Mouse (Mus musculus) midbrain, embryonic 16.5 days (tissue): Measurements from ENCODE around the gene Vav1. TPM values are rescaled to one million over a fixed set of nuclear protein-coding genes. Genes with fewer than 3 reads are reported as not detected.
"Not testable (repeated sequence)": the region's sequence is repeated elsewhere in the genome, so short reads cannot be mapped to it uniquely, and the experiment has no call there.

Experiments used
- ATAC-seq: fragments of 200-750 bp; cut with Nextera tagmentation; 2 replicates; pipeline ENCODE4 v1.8.0; 2017; ENCODE audit warnings: moderate TSS enrichment
- H3K27ac ChIP-seq: fragments of 300-500 bp; sonication (generic); 2 replicates; pipeline ENCODE4 v1.5.1; 2014; ENCODE audit warnings: mild to moderate bottlenecking, low read length, mixed read lengths
- H3K27me3 ChIP-seq: fragments of 300-500 bp; sonication (generic); 2 replicates; pipeline ENCODE4 v1.6.1; 2014; ENCODE audit warnings: low read depth, low read length, mixed read lengths; ENCODE audit not compliant: control insufficient read depth, insufficient read depth
- H3K36me3 ChIP-seq: fragments of 300-500 bp; sonication (generic); 2 replicates; pipeline ENCODE4 v1.6.1; 2014; ENCODE audit warnings: mild to moderate bottlenecking, low read length, moderate library complexity, mixed read lengths; ENCODE audit not compliant: control insufficient read depth, insufficient read depth
- H3K4me1 ChIP-seq: fragments of 300-500 bp; sonication (generic); 2 replicates; pipeline ENCODE4 v1.6.1; 2014; ENCODE audit warnings: mild to moderate bottlenecking, low read length, mixed read lengths; ENCODE audit not compliant: control insufficient read depth, insufficient read depth
- H3K4me2 ChIP-seq: fragments of 300-500 bp; sonication (generic); 2 replicates; pipeline ENCODE4 v1.6.1; 2014; ENCODE audit warnings: mild to moderate bottlenecking, low read length, mixed read lengths
- H3K4me3 ChIP-seq: fragments of 300-500 bp; sonication (generic); 2 replicates; pipeline ENCODE4 v1.5.1; 2014; ENCODE audit warnings: low read depth, mild to moderate bottlenecking, low read length, moderate library complexity, mixed read lengths
- H3K9ac ChIP-seq: fragments of 300-500 bp; sonication (generic); 2 replicates; pipeline ENCODE4 v1.6.1; 2014; ENCODE audit warnings: low read depth, low read length, mixed read lengths
- H3K9me3 ChIP-seq: fragments of 300-500 bp; sonication (generic); replicated peaks from 2 replicates; pipeline ENCODE4 v1.6.1; 2014; ENCODE audit warnings: mild to moderate bottlenecking, low read length, mixed read lengths; ENCODE audit not compliant: control insufficient read depth, poor library complexity, severe bottlenecking
- WGBS: fragments of 180-500 bp; shearing (Covaris S2); extraction: QIAGEN DNeasy Blood & Tissue Kit; methylation state at CpG from one replicate; pipeline ENCODE4 v1.1.7; 2014; 5-methylcytosine and 5-hydroxymethylcytosine counted together
- polyA plus RNA-seq: library from polyadenylated mRNA; unstranded; fragments of >200 nt; fragmentation: Nextera tagmentation; extraction: Ambion mirVana; gene quantifications from 2 replicates; pipeline ENCODE4 v1.2.1, GENCODE M21; 2015

Gene Vav1
- polyA plus RNA-seq, 1 experiment from 2014 or later, result 1.3 TPM

DNA sequence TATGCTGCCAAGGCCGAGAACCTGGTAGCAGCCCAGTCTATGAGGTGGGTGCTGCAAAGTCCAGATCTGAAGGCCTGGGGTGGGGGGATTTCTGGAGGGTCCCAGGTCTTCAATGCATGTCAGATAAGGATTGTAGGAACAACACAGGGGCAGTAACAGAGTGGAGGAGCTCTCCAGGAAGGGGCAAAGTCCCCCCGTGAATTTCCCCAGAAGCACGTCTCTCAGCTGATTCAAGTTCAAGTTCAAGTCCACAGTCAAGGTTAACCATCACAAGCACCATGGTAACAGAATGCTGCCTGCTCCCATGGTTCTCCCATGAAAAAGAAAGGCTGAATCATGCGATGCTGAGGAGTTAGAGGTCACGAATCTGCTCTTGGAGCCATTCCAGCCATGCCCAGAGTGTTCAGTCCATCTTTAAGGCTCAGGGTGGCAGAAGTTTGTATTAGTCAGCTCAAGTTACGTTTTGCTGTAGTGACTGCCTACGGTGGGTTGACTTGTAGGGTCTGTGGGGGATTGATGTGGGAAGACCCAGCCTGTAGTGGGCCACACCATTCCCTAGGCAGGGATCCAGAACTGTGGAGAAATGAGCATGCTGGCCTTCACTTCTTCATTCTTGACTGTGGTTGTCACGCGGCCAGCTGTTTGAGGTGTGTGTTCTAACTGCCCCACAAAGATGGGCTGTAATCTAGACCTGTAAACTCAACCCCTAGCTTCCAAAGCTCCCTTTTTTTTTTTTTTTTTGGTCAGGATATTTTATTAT, 55.3 kb downstream of the Vav1 start:
- H3K27ac ChIP-seq, result no peak overlapping the region
- WGBS, result 73% methylated on average over 9 of the region's 9 CpGs
- H3K4me2 ChIP-seq, result peak overlapping the region; percentile 10; the same call in 1 of the 2 replicates
- H3K27me3 ChIP-seq, result no peaks in the 10 kb centered on the region
- no peaks in the 10 kb centered on the region for H3K9me3 ChIP-seq
- H3K4me3 ChIP-seq, result no peak overlapping the region
- H3K36me3 ChIP-seq, result no peaks in the 10 kb centered on the region
- ATAC-seq, result no peak
- H3K4me1 ChIP-seq, result no peaks in the 10 kb centered on the region
- H3K9ac ChIP-seq, result no peak overlapping the region

DNA sequence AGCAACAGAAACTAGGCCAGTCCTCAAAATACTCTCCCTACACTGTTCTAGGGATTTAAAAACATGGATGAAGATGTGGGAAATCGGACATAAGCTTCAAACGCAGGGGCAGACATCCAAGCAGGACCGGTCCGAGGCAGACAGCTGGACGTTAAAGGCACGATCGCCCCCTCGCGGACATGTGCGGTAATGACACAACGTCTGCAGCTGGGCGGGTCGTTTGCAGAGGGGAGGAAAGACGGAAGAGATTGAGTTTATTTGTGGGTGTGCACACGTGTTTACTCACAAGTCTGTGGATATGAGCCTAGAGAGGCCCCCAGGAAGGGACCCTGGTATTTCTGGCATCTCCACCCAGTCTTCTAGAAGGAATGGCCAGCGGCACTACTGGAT, 55.9 kb downstream of the Vav1 start:
- 6% methylated on average over 16 of the region's 16 CpGs for WGBS
- Histone ChIP-seq H3K27ac (no peak overlapping the region), H3K27me3 (no peaks in the 10 kb centered on the region), H3K9ac (no peak overlapping the region), H3K36me3 (no peaks in the 10 kb centered on the region), H3K9me3 (no peaks in the 10 kb centered on the region), H3K4me2 (peak overlapping the region; percentile 10; the same call in 1 of the 2 replicates), H3K4me3 (no peak overlapping the region), H3K4me1 (no peaks in the 10 kb centered on the region)
- ATAC-seq, result peak; percentile 31

DNA sequence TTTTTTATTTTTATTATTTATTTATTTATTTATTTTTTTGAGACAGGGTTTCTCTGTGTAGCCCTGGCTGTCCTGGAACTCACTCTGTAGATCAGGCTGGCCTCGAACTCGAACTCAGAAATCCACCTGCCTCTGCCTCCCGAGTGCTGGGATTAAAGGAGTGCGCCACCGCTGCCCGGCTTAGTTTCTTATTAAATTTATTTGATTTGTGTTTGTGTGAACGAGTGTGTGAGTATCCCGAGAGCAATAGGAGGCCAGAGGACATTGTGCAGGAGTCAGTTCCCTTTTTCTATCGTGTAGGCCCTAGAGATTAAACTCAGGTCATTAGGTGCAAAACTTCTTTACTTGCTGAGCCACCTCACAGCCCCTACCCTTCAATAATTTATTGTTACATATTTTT, 56.3 kb downstream of the Vav1 start:
- H3K9me3 ChIP-seq, H3K4me1 ChIP-seq, H3K36me3 ChIP-seq, H3K27me3 ChIP-seq, H3K4me3 ChIP-seq, H3K4me2 ChIP-seq, H3K27ac ChIP-seq, H3K9ac ChIP-seq: not testable (repeated sequence)
- WGBS, result 69% methylated on average over 9 of the region's 9 CpGs
- 0 out of 2 replicates have a peak, but pooled peaks have one; percentile 29 for ATAC-seq

DNA sequence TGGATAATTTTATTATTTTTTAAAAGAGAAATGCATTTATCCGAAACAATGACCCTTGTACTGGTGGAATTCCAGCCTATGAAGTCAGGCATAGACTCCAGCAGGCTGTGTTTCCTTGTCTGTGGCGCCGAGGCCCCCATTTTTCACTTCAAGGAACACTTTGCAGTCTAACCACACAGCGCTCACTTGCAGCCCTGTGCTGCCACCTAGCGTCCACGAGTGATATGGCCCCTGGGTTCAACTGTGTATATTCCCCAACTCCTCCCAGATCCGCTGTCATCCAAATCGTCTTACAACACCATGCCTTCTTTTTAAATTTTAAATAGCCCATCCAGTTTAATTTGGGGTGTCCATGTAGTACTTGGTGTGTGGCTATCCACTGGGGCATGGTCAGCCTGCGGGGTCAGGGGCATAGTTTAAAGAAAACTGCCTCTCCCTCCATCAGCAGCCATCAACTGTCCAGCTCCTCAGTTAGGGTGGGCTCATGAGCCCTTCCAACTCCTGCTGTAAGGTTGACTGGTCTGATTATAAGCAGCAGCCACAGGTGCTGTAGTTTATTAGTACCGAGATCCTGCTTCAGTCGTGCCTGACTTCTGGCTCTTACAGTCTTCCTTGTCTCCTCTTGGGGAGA, 56.9 kb downstream of the Vav1 start:
- Histone ChIP-seq H3K4me3 (no peak overlapping the region), H3K9ac (peak overlapping the region; percentile 54; the same call in 1 of the 2 replicates), H3K4me1 (no peaks in the 10 kb centered on the region), H3K27ac (no peak overlapping the region), H3K36me3 (no peaks in the 10 kb centered on the region), H3K9me3 (no peaks in the 10 kb centered on the region), H3K27me3 (no peaks in the 10 kb centered on the region), H3K4me2 (peak overlapping the region; percentile 27)
- peak; percentile 90 for ATAC-seq
- 12% methylated on average over 11 of the region's 11 CpGs for WGBS

DNA sequence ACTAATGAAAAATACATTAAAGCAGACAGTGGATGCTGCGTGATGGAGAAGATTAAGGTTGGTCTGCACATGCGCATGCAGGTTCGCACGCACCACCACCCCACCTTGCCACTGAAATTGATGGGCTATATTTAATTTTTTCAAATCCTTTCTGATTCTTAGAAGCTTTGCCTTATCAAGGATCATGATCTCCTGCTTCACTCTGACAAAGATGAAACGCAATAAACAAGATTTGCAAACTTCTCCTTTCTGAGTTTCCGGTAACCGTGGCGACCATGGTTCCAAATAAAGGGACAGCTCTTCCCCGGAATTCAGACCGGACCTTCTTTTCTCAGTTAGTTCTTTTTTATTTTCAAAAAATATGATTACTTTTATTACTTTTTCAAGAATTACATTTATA, 59.1 kb downstream of the Vav1 start:
- ATAC-seq, result no peak

DNA sequence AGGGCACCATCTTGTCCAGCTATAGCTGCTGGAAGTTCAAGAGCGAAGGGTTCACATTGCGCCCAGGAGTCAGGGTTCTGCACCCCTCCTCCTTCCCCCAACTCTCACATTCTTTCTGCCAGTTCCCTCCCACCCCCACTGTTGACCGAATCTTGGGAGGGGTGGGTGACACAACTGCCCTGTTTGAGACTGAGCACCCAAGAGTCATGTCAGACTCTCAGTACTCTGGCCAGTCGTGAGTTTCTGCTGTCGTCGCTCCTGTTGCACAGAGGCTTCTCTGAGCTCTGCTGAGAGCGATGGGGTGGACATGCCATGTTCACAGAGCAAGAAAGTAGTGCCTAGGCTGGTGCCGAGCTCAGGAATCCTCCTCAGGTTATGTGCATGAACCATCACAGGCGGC, 60.4 kb downstream of the Vav1 start:
- no peak overlapping the region for H3K4me3 ChIP-seq

More for the DNA sequence above, 59.1 kb downstream of the Vav1 start:
- no peak overlapping the region for H3K4me3 ChIP-seq
- no peaks in the 10 kb centered on the region for H3K27me3 ChIP-seq
- H3K4me1 ChIP-seq, result no peaks in the 10 kb centered on the region
- H3K9ac ChIP-seq, result no peak overlapping the region
- no peaks in the 10 kb centered on the region for H3K36me3 ChIP-seq
- H3K27ac ChIP-seq, result no peak overlapping the region
- no peak overlapping the region for H3K4me2 ChIP-seq
- WGBS, result 77% methylated on average over 10 of the region's 10 CpGs
- H3K9me3 ChIP-seq, result no peaks in the 10 kb centered on the region

DNA sequence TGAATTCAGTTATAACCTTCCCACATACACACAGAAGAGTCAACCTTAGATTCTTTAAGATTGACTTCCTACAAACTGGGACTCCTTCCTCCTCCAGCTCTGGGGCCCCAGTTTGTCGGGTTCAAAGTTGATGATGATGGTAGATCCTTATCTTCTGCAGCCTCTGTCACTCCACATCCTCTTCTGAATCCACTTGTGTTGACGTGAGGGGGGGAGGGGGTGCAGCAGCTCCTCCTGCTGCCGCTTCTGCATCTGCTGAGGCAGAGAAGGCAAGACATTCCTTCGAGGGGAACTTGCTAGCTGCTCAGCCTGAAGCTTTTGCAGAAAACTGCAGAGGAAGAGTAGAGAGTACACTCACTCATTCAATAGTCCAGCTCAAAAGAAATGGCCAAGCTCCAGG, 62.7 kb downstream of the Vav1 start:
- no peak overlapping the region for H3K9ac ChIP-seq
- no peak for ATAC-seq
- H3K36me3 ChIP-seq, result no peaks in the 10 kb centered on the region
- WGBS, result 81% methylated on average over 4 of the region's 4 CpGs
- H3K4me2 ChIP-seq, result no peak overlapping the region
- H3K9me3 ChIP-seq, result no peaks in the 10 kb centered on the region
- no peak overlapping the region for H3K27ac ChIP-seq
- H3K4me1 ChIP-seq, result no peaks in the 10 kb centered on the region
- no peaks in the 10 kb centered on the region for H3K27me3 ChIP-seq
- H3K4me3 ChIP-seq, result no peak overlapping the region

More for the DNA sequence above, 60.4 kb downstream of the Vav1 start:
- Histone ChIP-seq H3K9ac (no peak overlapping the region), H3K9me3 (no peaks in the 10 kb centered on the region), H3K27ac (no peak overlapping the region), H3K36me3 (no peaks in the 10 kb centered on the region), H3K27me3 (no peaks in the 10 kb centered on the region), H3K4me2 (no peak overlapping the region), H3K4me1 (no peaks in the 10 kb centered on the region)
- ATAC-seq, result no peak
- WGBS, result 84% methylated on average over 9 of the region's 9 CpGs

DNA sequence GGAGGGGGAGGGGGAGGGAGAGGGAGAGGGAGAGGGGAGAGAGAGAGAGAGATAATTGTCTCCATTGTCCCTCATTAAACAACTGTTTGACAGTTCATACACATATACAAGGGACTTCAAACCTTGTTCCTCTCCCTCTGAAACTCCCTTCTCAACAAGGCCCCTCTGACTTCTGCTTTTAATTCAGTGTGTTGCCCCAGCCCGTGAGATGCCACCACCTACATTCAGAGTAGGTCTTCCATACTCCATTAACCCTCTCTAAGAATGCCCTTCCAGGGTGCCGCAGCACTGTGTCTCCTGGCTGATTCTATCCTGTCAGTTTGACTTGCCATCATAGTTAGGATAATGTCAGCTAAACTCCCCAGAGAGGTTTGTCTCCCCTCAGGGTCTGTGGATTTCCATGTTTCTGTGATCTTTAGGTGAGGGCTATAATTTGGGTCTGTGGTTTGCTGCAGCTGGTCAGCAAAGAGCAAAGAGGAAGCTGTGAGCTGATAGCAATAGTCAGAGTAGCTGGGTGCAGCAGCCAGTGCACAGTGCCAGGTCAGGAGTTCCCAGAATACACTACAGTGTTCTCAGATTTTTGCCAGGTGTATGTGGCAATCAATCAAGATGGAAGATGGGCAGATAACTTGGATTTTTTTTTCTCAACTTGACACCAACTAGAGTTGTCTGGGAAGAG, 65.3 kb downstream of the Vav1 start:
- WGBS, result 65% methylated on average over 2 of the region's 2 CpGs
- no peaks in the 10 kb centered on the region for H3K36me3 ChIP-seq
- no peak overlapping the region for H3K27ac ChIP-seq
- H3K27me3 ChIP-seq, result no peaks in the 10 kb centered on the region
- no peak overlapping the region for H3K9ac ChIP-seq
- no peak overlapping the region for H3K4me2 ChIP-seq
- H3K4me3 ChIP-seq, result no peak overlapping the region
- no peak for ATAC-seq
- no peaks in the 10 kb centered on the region for H3K9me3 ChIP-seq
- H3K4me1 ChIP-seq, result no peaks in the 10 kb centered on the region

DNA sequence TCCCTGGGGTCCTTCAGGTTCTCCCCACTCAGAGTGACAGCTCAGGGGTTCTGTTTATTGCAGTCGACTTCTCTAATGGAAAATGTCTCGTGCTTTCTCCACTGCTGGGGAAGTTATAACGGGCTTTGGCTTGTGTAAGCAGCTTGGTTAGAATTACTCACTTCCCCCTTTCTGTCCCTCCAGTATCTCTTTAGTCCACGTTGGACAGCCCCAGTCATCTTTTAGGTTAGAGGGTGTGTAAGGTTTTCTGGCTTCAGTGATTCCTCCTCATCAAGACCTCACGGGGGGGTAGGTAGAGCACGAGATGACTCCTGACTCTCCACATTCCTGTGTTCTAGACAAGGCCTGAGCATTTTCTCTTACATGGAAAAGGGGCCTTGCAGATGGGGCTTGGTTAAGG, 68.1 kb downstream of the Vav1 start:
- Histone ChIP-seq H3K36me3 (no peaks in the 10 kb centered on the region), H3K4me3 (no peak overlapping the region), H3K4me2 (no peak overlapping the region), H3K9me3 (no peaks in the 10 kb centered on the region), H3K4me1 (no peaks in the 10 kb centered on the region), H3K27me3 (no peaks in the 10 kb centered on the region), H3K27ac (no peak overlapping the region), H3K9ac (no peak overlapping the region)
- no peak for ATAC-seq
- WGBS, result 73% methylated on average over 6 of the region's 6 CpGs
